Mouse (Mus musculus) midbrain, embryonic 11.5 days (tissue): Measurements from ENCODE around the gene Faiml. TPM values are rescaled to one million over a fixed set of nuclear protein-coding genes. Genes with fewer than 3 reads are reported as not detected.

Experiments
- ATAC-seq: fragments of 200-750 bp; cut with Nextera tagmentation; 2 replicates; pipeline ENCODE4 v1.8.0; 2017; ENCODE audit warnings: moderate TSS enrichment, moderate library complexity; ENCODE audit not compliant: low FRiP score
- DNase-seq: peaks from one replicate; pipeline ENCODE4 v3.0.0; 2015; ENCODE audit warnings: low spot score; ENCODE audit errors: missing footprints
- H3K27ac ChIP-seq: fragments of 300-500 bp; sonication (generic); 2 replicates; pipeline ENCODE4 v1.5.1; 2014; ENCODE audit warnings: low read depth, low read length
- H3K27me3 ChIP-seq: fragments of 300-500 bp; sonication (generic); 2 replicates; pipeline ENCODE4 v1.6.1; 2014; ENCODE audit warnings: mild to moderate bottlenecking, low read length, moderate library complexity, mixed read lengths; ENCODE audit not compliant: control insufficient read depth, insufficient read depth
- H3K36me3 ChIP-seq: fragments of 300-500 bp; sonication (generic); 2 replicates; pipeline ENCODE4 v1.6.1; 2014; ENCODE audit warnings: mild to moderate bottlenecking, low read length, moderate library complexity, mixed read lengths; ENCODE audit not compliant: control insufficient read depth, insufficient read depth
- H3K4me1 ChIP-seq: fragments of 300-500 bp; sonication (generic); 2 replicates; pipeline ENCODE4 v1.6.1; 2014; ENCODE audit warnings: low read length; ENCODE audit not compliant: control insufficient read depth, insufficient read depth
- H3K4me2 ChIP-seq: fragments of 300-500 bp; sonication (generic); 2 replicates; pipeline ENCODE4 v1.6.1; 2014; ENCODE audit warnings: mild to moderate bottlenecking, moderate library complexity
- H3K4me3 ChIP-seq: fragments of 300-500 bp; sonication (generic); 2 replicates; pipeline ENCODE4 v1.5.1; 2014; ENCODE audit warnings: low read depth, low read length
- H3K9ac ChIP-seq: fragments of 300-500 bp; sonication (generic); 2 replicates; pipeline ENCODE4 v1.6.1; 2014; ENCODE audit warnings: low read length
- H3K9me3 ChIP-seq: fragments of 300-500 bp; sonication (generic); 2 replicates; pipeline ENCODE4 v1.6.1; 2016; ENCODE audit warnings: low read length; ENCODE audit not compliant: control insufficient read depth
- WGBS: fragments of 180-500 bp; shearing (Covaris S2); extraction: QIAGEN DNeasy Blood & Tissue Kit; methylation state at CpG from one replicate; pipeline ENCODE4 v1.1.7; 2014; 5-methylcytosine and 5-hydroxymethylcytosine counted together
- polyA plus RNA-seq: library from polyadenylated mRNA; unstranded; fragments of >200 nt; fragmentation: Nextera tagmentation; extraction: Ambion mirVana; gene quantifications from 2 replicates; pipeline ENCODE4 v1.2.1, GENCODE M21; 2014

Gene Faiml
- polyA plus RNA-seq, 1 experiment from 2014 or later = not detected

DNA sequence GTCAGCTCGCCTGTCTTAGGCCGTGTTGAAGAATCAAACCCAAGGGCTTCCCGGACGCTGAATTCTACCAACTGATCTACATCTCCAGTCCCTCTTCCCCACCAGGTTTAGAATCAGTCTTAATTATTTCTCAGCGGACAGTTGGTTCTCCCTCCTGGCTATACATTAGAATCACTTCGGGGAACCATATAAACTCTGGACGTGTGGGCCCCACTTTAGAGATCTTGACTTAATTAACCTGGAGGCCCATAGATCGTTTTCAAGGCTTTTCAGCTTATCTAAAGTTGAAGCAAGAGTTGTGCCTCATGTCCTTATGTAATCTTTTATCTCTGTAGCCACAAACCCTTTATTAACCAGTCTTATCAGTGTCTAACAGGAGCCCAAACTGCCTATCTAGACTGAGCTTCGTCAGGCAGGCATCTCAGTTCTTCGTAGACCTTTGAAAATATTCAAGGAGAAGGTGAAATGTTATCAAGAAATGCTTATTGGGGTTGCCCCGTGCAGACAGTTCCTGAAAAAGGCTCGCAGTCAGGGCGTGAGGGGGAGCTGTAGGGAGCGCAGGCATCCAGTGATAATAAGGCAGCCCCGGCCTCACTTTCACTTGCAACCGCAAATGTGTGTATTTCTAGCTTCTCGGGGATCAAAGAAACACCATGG, 5.6 kb upstream of the Faiml start:
- peak; percentile 3; the same call in 1 of the 2 replicates for ATAC-seq
- Histone ChIP-seq H3K27me3 (no peaks in the 10 kb centered on the region), H3K9me3 (no peaks in the 10 kb centered on the region), H3K36me3 (no peaks in the 10 kb centered on the region), H3K9ac (no peak overlapping the region; the same call in 1 of the 2 replicates), H3K4me1 (peaks cover 2% of the 10 kb centered on the region; the same call in 1 of the 2 replicates), H3K4me3 (peak overlapping the region; percentile 84), H3K4me2 (peak overlapping the region; percentile 69), H3K27ac (no peak overlapping the region)
- no peak for DNase-seq
- WGBS = 9% methylated on average over 17 of the region's 17 CpGs

DNA sequence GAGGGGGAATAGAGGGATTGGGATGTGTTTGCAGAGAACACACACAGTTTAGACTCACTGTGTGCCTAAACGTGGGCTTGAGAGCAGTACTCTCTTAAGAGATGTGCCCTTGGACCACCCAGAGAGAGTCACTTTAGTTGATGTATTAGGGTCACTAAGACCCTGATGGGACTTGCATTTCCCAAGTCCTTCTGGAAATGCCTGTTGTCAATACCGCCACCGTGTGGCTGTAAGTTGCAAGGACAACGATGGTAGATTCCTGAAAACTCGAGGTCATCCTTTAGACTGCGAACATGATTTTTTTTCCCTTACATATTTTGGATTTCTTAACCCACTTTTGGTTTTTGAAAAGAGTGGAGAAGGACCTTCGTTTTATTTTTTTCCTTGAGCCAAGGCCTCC, 5.0 kb upstream of the Faiml start:
- H3K36me3 ChIP-seq = no peaks in the 10 kb centered on the region
- H3K9ac ChIP-seq = no peak overlapping the region
- peaks cover 2% of the 10 kb centered on the region; the same call in 1 of the 2 replicates for H3K4me1 ChIP-seq
- H3K27me3 ChIP-seq = no peaks in the 10 kb centered on the region
- no peaks in the 10 kb centered on the region for H3K9me3 ChIP-seq
- H3K4me3 ChIP-seq = no peak overlapping the region
- ATAC-seq (peak; percentile 33; the same call in 1 of the 2 replicates), DNase-seq (peak; percentile 95)
- H3K4me2 ChIP-seq = no peak overlapping the region
- WGBS = 6% methylated on average over 7 of the region's 7 CpGs
- no peak overlapping the region for H3K27ac ChIP-seq

DNA sequence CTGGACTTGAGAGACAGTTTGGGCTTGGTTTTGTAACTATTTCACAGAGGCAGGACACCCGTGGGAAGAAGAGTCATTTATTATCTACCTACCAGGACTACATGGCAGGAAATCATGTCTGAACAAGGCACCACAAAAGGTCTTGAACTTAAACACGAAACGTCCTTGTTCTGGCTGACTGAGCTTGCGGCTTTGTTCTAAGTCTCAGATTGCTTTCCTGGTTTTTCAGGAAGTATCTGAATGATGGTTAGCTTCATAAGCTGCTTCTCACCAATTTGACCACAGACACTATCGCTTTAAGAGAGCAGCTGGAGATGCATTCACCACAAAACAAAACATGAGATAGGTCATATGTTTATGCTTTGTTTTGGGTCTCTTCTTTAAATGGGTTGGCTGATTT, 3.5 kb upstream of the Faiml start:
- no peak overlapping the region for H3K9ac ChIP-seq
- no peak overlapping the region for H3K27ac ChIP-seq
- H3K4me2 ChIP-seq = no peak overlapping the region
- H3K4me1 ChIP-seq = peaks cover 2% of the 10 kb centered on the region; the same call in 1 of the 2 replicates
- H3K4me3 ChIP-seq = no peak overlapping the region
- no peaks in the 10 kb centered on the region for H3K9me3 ChIP-seq
- ATAC-seq = no peak
- WGBS = 79% methylated on average over 5 of the region's 5 CpGs
- no peaks in the 10 kb centered on the region for H3K27me3 ChIP-seq
- no peak for DNase-seq
- H3K36me3 ChIP-seq = no peaks in the 10 kb centered on the region

DNA sequence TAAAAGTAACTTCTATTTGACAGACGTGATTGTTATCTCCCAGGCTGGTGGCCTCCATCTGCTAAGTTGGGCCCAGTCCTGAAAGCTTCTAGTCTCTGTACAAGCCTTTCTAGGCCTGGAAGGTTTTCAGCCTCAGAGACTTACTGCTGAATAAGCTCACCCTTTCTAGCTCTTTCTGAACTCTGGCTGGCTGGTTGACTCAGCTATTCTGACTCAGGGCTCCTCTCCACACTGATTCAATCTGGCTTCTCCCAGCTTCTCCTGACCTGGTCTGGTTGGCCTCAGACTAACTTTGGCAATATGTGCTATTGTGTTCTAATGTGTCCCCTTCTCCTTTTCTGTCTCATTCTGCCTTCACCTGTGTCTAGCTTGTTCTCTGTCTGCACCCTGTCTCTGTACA, 2.2 kb upstream of the Faiml start:
- no peaks in the 10 kb centered on the region for H3K36me3 ChIP-seq
- H3K27me3 ChIP-seq = no peaks in the 10 kb centered on the region
- no peak for ATAC-seq
- H3K4me3 ChIP-seq = no peak overlapping the region
- no peak overlapping the region for H3K4me2 ChIP-seq
- no peak for DNase-seq
- no peak overlapping the region for H3K27ac ChIP-seq
- no peaks in the 10 kb centered on the region for H3K9me3 ChIP-seq
- H3K9ac ChIP-seq = no peak overlapping the region
- peaks cover 1% of the 10 kb centered on the region; the same call in 1 of the 2 replicates for H3K4me1 ChIP-seq
- 94% methylated on average over 1 of the region's 1 CpGs for WGBS

DNA sequence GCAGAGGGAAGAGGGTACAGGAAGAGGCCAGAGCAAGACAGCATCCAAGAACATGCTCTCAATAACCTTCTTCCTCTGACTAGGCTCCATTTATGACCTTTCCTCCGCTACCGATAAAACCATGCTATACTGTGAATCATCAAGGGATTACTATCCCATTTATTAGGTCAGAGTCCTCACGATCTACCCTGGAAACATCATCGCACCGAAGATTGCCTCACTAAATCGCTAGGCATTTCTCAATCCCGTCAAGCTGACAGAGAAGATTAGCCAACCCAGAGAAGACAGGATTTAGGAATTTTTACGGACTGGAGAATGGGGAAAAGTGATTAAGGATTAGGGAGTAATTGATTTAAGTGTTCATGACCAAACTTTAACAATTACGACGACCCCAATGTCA, 1.2 kb upstream of the Faiml start:
- Histone ChIP-seq H3K4me1 (no peaks in the 10 kb centered on the region), H3K36me3 (no peaks in the 10 kb centered on the region), H3K4me2 (no peak overlapping the region), H3K27ac (no peak overlapping the region), H3K9ac (no peak overlapping the region), H3K4me3 (no peak overlapping the region), H3K9me3 (no peaks in the 10 kb centered on the region), H3K27me3 (no peaks in the 10 kb centered on the region)
- ATAC-seq (no peak), DNase-seq (no peak)
- WGBS = 73% methylated on average over 10 of the region's 10 CpGs

DNA sequence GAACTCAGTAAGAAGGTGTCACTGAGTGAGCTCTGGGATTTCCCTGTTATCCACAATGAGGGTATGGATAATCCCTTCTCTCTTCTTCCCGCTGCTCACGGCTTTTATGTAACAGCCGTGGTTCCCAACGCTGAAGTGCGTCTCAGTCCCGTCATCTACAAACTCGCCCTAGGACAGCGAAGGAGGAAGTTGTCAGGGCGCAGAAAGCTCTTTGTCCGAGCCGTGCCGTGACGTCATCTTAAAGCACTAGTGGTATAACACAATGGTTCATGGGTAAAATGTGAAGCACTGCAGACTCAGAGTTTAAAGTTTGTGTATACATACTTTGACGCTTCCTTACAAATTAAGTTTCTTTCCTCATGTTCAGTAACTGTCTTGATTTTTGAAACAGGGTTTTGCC, 7.6 kb downstream of the Faiml start:
- DNase-seq (no peak), ATAC-seq (no peak)
- no peak overlapping the region for H3K4me2 ChIP-seq
- no peaks in the 10 kb centered on the region for H3K9me3 ChIP-seq
- no peak overlapping the region for H3K9ac ChIP-seq
- no peaks in the 10 kb centered on the region for H3K27me3 ChIP-seq
- H3K4me3 ChIP-seq = no peak overlapping the region
- no peaks in the 10 kb centered on the region; the same call in 1 of the 2 replicates for H3K4me1 ChIP-seq
- WGBS = 88% methylated on average over 14 of the region's 14 CpGs
- H3K27ac ChIP-seq = no peak overlapping the region
- H3K36me3 ChIP-seq = no peaks in the 10 kb centered on the region

DNA sequence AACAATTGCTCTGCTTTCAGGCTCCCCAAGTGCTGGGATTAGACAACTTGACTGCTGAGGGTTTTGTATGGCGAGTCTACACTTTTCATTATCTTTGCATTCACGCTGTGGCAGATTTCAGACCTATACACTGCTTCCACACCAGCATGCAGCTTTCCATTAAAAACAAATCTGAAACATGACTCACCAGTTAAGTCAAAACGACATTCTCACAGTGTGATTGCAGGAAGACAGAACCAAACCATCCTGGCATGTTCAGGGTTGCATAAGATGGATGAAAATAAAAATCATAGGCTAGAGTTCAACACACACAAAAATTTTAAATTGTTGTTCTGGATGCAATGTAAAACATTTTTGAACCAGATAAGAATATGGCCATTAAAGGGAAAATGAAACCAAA, 12.5 kb downstream of the Faiml start:
- no peaks in the 10 kb centered on the region for H3K4me1 ChIP-seq
- H3K27me3 ChIP-seq = no peaks in the 10 kb centered on the region
- no peak for DNase-seq
- no peak for ATAC-seq
- no peak overlapping the region for H3K27ac ChIP-seq
- no peak overlapping the region for H3K9ac ChIP-seq
- no peaks in the 10 kb centered on the region for H3K9me3 ChIP-seq
- 58% methylated on average over 3 of the region's 3 CpGs for WGBS
- H3K4me3 ChIP-seq = no peak overlapping the region
- H3K36me3 ChIP-seq = no peaks in the 10 kb centered on the region
- no peak overlapping the region for H3K4me2 ChIP-seq

DNA sequence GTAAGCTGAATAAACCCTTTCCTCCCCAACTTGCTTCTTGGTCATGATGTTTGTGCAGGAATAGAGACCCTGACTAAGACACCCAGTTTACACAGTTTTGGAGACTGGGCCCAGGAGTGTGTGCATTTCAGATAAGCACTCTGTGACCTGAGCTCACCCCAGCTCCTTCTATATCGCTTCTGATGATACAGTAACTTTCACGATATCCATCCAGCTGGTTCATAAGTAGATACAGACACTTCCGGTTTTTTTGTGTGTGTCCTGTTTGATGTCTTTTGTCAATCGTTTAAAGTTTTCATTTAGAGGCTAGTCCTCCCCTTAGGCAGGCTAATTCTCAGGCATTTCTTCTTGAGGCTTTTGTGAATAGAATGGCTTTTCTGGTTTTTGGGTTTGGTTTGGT, 15.4 kb downstream of the Faiml start:
- no peaks in the 10 kb centered on the region for H3K36me3 ChIP-seq
- no peaks in the 10 kb centered on the region for H3K9me3 ChIP-seq
- no peak overlapping the region for H3K27ac ChIP-seq
- H3K4me2 ChIP-seq = no peak overlapping the region
- DNase-seq (no peak), ATAC-seq (no peak)
- H3K4me3 ChIP-seq = no peak overlapping the region
- 92% methylated on average over 4 of the region's 4 CpGs for WGBS
- H3K27me3 ChIP-seq = no peaks in the 10 kb centered on the region
- no peaks in the 10 kb centered on the region for H3K4me1 ChIP-seq
- no peak overlapping the region for H3K9ac ChIP-seq

DNA sequence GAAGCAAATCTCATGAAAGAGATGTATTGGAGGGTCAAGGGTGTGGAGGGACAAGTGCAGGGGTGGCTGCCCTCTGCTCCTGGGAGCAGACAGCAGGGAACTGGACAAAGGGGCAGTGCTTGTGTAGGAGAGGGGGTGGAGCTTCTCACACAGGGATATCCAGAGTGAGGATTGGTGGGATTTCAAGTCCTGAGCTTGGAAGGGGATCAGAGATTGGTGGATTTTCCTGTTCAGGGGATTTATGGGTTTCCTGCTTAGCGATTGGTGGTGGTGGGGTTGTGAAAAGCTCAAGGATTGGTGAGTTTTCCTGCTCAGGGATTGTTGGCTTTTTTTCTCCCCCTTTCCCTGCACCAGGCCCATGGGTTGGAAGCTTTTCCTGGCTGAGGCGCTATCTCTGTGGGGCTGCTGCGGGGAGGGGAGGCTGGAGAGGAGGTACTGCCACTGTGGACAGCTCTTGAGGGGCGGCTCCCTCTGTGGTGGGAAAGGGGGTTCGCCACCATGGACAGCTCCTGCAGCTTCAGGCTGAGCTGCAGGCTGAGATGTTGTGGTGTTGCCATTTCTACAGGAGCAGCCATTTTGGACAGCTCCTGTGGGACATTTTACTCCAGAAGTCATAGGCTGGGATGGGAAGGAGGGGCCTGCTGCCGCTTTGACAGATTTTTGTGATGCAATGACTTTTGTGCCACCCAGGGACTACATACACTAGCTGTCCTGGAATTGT, 18.9 kb downstream of the Faiml start:
- Histone ChIP-seq H3K27me3 (no peaks in the 10 kb centered on the region), H3K27ac (no peak overlapping the region), H3K4me1 (no peaks in the 10 kb centered on the region), H3K36me3 (no peaks in the 10 kb centered on the region), H3K9me3 (no peaks in the 10 kb centered on the region), H3K9ac (no peak overlapping the region), H3K4me2 (no peak overlapping the region), H3K4me3 (no peak overlapping the region)
- DNase-seq = peak; percentile 88
- peak; percentile 44; the same call in 1 of the 2 replicates for ATAC-seq
- WGBS = 30% methylated on average over 6 of the region's 6 CpGs
